Mouse (Mus musculus): Measurements from ENCODE around the gene Jmjd8. TPM values are rescaled to one million over a fixed set of nuclear protein-coding genes. Genes with fewer than 3 reads are reported as not detected.

The Jmjd8 gene
- total RNA-seq, 1 experiment from 2014 or later, result 23.2 TPM

GRCm38 (mm10) chr17:25879750-25880149, 51.1 kb downstream of the Jmjd8 start:
- ATAC-seq (replicated peaks in 1 of 2; ENCODE audit: insufficient read depth in 1 of 2, low FRiP score in 2 of 2, low TSS enrichment in 1 of 2, low read depth in 1 of 2, poor library complexity in 2 of 2, severe bottlenecking in 2 of 2), result no peak

- no peak for ATAC-seq (replicated peaks in 1 of 2; ENCODE audit: insufficient read depth in 1 of 2, low FRiP score in 2 of 2, low TSS enrichment in 1 of 2, low read depth in 1 of 2, poor library complexity in 2 of 2, severe bottlenecking in 2 of 2)
Measured at GRCm38 (mm10) chr17:25880196-25880910, 51.7 kb downstream of the Jmjd8 start, which contains the start of gene Wfikkn1. TSS of gene Wfikkn1 (minus strand) at chr17:25880858.

- no peak for ATAC-seq (replicated peaks in 1 of 2; ENCODE audit: insufficient read depth in 1 of 2, low FRiP score in 2 of 2, low TSS enrichment in 1 of 2, low read depth in 1 of 2, poor library complexity in 2 of 2, severe bottlenecking in 2 of 2)
Measured at GRCm38 (mm10) chr17:25880913-25881641, 52.4 kb downstream of the Jmjd8 start.

Other genes starting within 250 kb of the Jmjd8 start
- 6.7 and 12.1 TPM in 2 replicates for gene Lmf1, start 249.8 kb upstream of the Jmjd8 start, total RNA-seq (2017)
- not detected in 2 replicates for gene Gng13, start 111.7 kb upstream of the Jmjd8 start, total RNA-seq (2017)
- gene Chtf18, start 101.4 kb upstream of the Jmjd8 start, total RNA-seq (2017), result 11.9 and 12.8 TPM in 2 replicates
- 1.8 and 4.6 TPM in 2 replicates for gene Rpusd1, start 101.2 kb upstream of the Jmjd8 start, total RNA-seq (2017)
- gene Mslnl, start 92.8 kb upstream of the Jmjd8 start, total RNA-seq (2017), result not detected in 2 replicates
- gene Msln, start 74.5 kb upstream of the Jmjd8 start, total RNA-seq (2017), result not detected in 2 replicates
- gene Narfl, start 55.1 kb upstream of the Jmjd8 start, total RNA-seq (2017), result 13.4 and 21.5 TPM in 2 replicates
- 18.6 and 42.3 TPM in 2 replicates for gene Haghl, start 43.2 kb upstream of the Jmjd8 start, total RNA-seq (2017)
- gene Ccdc78, start 42.3 kb upstream of the Jmjd8 start, total RNA-seq (2017), result 0.38 TPM in 1 of 2 replicates, not detected in the other
- 21.1 and 33.3 TPM in 2 replicates for gene Fam173a, start 36.0 kb upstream of the Jmjd8 start, total RNA-seq (2017)
- gene AC134908.4, start 33.2 kb upstream of the Jmjd8 start, total RNA-seq (2017), result not detected in 2 replicates
- gene Metrn, start 31.7 kb upstream of the Jmjd8 start, total RNA-seq (2017), result 24.9 and 26.5 TPM in 2 replicates
- 0.06 TPM in 1 of 2 replicates, not detected in the other for gene Fbxl16, start 19.8 kb upstream of the Jmjd8 start, total RNA-seq (2017)
- 16.5 and 17.6 TPM in 2 replicates for gene Wdr24, start 5.2 kb upstream of the Jmjd8 start, total RNA-seq (2017)
- gene Stub1, start 4.5 kb downstream of the Jmjd8 start, total RNA-seq (2017), result 79.5 and 84.8 TPM in 2 replicates
- gene Rhbdl1, start 8.4 kb downstream of the Jmjd8 start, total RNA-seq (2017), result not detected in 2 replicates
- gene Gm20683, start 12.9 kb downstream of the Jmjd8 start, total RNA-seq (2017), result 1.4 TPM in 1 of 2 replicates, not detected in the other
- gene Rhot2, start 16.0 kb downstream of the Jmjd8 start, total RNA-seq (2017), result 24.6 and 27.1 TPM in 2 replicates
- gene Wdr90, start 32.6 kb downstream of the Jmjd8 start, total RNA-seq (2017), result 13.0 and 13.6 TPM in 2 replicates
- 7.3 and 13.5 TPM in 2 replicates for gene Mcrip2, start 39.9 kb downstream of the Jmjd8 start, total RNA-seq (2017)
- 20.1 and 35.2 TPM in 2 replicates for gene Mettl26, start 46.2 kb downstream of the Jmjd8 start, total RNA-seq (2017)
- gene Wfikkn1, start 52.0 kb downstream of the Jmjd8 start, total RNA-seq (2017), result 0.79 and 1.1 TPM in 2 replicates
- 12.3 and 17.1 TPM in 2 replicates for gene Rab40c, start 90.9 kb downstream of the Jmjd8 start, total RNA-seq (2017)
- gene Pigq, start 116.1 kb downstream of the Jmjd8 start, total RNA-seq (2017), result 33.8 and 47.5 TPM in 2 replicates
- not detected in 2 replicates for gene Nhlrc4, start 116.1 kb downstream of the Jmjd8 start, total RNA-seq (2017)
- not detected in 2 replicates for gene A930017K11Rik, start 123.7 kb downstream of the Jmjd8 start, total RNA-seq (2017)
- gene Capn15, start 156.9 kb downstream of the Jmjd8 start, total RNA-seq (2017), result 3.3 and 8.1 TPM in 2 replicates
- 4.7 and 6.5 TPM in 2 replicates for gene Rab11fip3, start 240.7 kb downstream of the Jmjd8 start, total RNA-seq (2017)

Measured in hematopoietic stem cell, adult 5-6 weeks (primary cell).